Mouse (Mus musculus): ENCODE data around the gene Tpr. TPM values are rescaled to one million over a fixed set of nuclear protein-coding genes. Genes with fewer than 3 reads are reported as not detected.

The Tpr gene
- polyA plus RNA-seq, 1 experiment from 2014 or later = 135 TPM

DNA sequence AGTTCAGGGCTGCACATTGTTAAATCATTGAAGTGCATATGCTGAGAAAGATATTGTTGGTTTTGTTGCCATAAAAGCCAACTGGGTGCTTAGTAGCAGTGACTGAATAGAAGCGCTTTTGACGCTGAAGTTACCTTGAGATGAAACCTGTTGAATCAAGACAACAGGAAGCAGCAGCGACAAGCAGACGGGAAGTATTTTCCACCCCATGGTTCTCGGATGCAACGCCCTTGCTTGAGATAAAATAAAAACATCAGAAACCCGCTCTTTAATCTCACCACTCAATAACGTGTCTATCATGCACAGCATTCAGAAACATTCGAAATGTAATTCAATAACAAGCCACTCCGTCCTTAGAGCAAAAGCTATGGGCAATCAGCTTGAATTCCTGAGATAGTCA lies 72.7 kb downstream of the Tpr start:
- no peaks in the 10 kb centered on the region for H3K4me1 ChIP-seq
- 58% methylated on average over 10 of the region's 10 CpGs for WGBS (ENCODE audit: insufficient replicate concordance)
- ATAC-seq = no peak
- no peak overlapping the region for H3K27ac ChIP-seq
- H3K27me3 ChIP-seq (replicated peaks) = no peaks in the 10 kb centered on the region
- no peak overlapping the region for H3K4me3 ChIP-seq
- no peaks in the 10 kb centered on the region for H3K9me3 ChIP-seq (replicated peaks)
- no peak overlapping the region for H3K9ac ChIP-seq
- no peak overlapping the region for H3K4me2 ChIP-seq
- no peaks in the 10 kb centered on the region for H3K36me3 ChIP-seq

DNA sequence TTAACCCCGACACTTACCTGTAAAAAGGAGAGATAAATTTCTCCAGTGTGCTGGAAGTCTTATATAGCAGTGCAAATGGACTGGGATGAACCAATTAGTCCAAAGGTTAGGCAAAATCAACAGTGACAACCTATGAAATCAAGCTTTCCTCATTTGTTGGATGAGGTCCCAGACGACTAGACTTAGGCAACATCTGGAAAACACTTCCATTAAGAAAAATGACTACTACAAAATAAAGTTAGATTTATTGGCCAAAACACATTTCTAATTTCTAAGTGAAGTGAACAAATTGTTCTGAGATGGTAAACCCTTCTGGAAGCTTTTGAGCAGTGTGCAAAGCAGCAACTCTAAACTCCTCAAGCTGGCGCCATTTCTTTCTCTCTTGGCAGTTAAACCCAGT lies 73.5 kb downstream of the Tpr start, which contains the start of gene Prg4:
Gene Prg4, minus strand, starts transcription at position 34 of the 400 bp plus-strand sequence.
- Histone ChIP-seq H3K9ac (no peak within 1 kb of the TSS), H3K4me1 (no peaks in the 10 kb centered on the region), H3K9me3 (replicated peaks) (no peaks in the 10 kb centered on the region), H3K36me3 (no peaks in the 10 kb centered on the region), H3K27ac (no peak within 1 kb of the TSS), H3K27me3 (replicated peaks) (no peaks in the 10 kb centered on the region), H3K4me3 (no peak within 1 kb of the TSS), H3K4me2 (no peak within 1 kb of the TSS)
- WGBS (ENCODE audit: insufficient replicate concordance) = 71% methylated on average over 3 of the region's 3 CpGs
- ATAC-seq = no peak

DNA sequence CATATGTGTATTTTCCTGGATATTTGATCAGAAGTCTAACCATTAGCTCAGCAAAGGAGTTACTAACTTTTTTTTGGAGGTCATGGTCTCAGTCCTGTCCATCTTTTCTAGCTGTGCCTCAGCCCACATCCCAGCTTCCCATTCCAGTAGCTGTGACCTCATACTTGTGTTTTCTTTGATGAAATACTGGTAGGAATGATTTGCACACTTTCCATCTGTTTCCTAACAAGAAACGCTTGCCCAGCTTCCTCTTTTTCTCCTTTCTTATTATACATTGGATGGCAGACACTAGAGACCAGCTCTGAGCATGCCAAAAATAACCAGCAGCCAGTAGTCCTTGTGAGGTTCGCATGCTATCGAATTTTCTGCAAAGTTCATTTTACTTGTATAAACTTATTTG lies 77.4 kb downstream of the Tpr start:
- 41% methylated on average over 3 of the region's 3 CpGs for WGBS (ENCODE audit: insufficient replicate concordance)
- H3K9ac ChIP-seq = no peak overlapping the region

DNA sequence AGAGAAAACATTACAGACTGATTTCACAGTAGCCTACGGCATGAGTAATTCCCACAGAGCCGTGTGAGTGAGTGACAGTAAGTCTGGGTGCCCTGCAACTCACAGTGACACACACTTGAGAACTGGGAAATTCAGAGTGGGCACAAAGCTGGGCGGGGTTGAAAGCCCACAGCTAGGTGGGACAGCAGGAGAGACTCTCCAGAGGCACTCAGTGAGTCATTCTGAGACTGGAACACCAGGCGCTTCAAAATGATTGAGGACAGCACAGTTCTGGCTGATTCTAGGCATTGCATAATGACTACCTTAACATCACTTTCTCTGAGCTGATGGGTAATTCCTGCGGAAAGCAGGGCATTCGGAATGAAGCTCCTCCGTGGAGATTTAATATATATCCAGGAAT lies 79.9 kb downstream of the Tpr start:
- Histone ChIP-seq H3K4me1 (no peaks in the 10 kb centered on the region), H3K36me3 (no peaks in the 10 kb centered on the region), H3K4me2 (no peak overlapping the region), H3K9ac (no peak overlapping the region), H3K27me3 (replicated peaks) (no peaks in the 10 kb centered on the region), H3K9me3 (replicated peaks) (0 out of 2 replicates have a peak, but pooled peaks cover 3% of the 10 kb centered on the region), H3K4me3 (no peak overlapping the region), H3K27ac (no peak overlapping the region)
- ATAC-seq = no peak
- 63% methylated on average over 7 of the region's 7 CpGs for WGBS (ENCODE audit: insufficient replicate concordance)

More for the DNA sequence above, 77.4 kb downstream of the Tpr start:
- Histone ChIP-seq H3K4me3 (no peak overlapping the region), H3K27me3 (replicated peaks) (no peaks in the 10 kb centered on the region), H3K27ac (no peak overlapping the region), H3K4me2 (no peak overlapping the region), H3K9me3 (replicated peaks) (0 out of 2 replicates have a peak, but pooled peaks cover 3% of the 10 kb centered on the region), H3K36me3 (no peaks in the 10 kb centered on the region), H3K4me1 (no peaks in the 10 kb centered on the region)
- no peak for ATAC-seq

DNA sequence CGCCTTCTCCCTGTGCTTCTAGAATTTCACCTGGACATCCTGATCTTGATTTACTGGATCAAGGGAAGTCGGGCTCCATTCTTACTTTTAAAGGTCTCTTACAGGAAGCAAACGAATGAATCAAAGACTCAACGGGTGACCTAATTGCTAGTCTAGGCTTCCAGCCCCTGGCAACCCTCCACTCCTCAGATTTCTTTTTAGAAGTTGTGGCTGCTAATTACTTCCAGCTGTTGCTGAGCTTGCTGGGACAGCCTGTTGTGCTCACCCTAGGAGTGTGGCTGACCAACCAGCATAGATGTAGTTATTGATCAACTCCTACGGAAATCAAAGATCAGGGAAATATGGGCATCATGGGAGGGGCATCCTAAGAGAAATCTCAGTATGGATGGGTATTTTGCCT lies 88.0 kb downstream of the Tpr start:
- H3K27ac ChIP-seq = no peak overlapping the region
- WGBS (ENCODE audit: insufficient replicate concordance) = 64% methylated on average over 5 of the region's 5 CpGs
- ATAC-seq = no peak
- H3K4me3 ChIP-seq = no peak overlapping the region
- no peaks in the 10 kb centered on the region for H3K36me3 ChIP-seq
- H3K4me2 ChIP-seq = no peak overlapping the region
- no peaks in the 10 kb centered on the region for H3K9me3 ChIP-seq (replicated peaks)
- H3K27me3 ChIP-seq (replicated peaks) = no peaks in the 10 kb centered on the region
- H3K9ac ChIP-seq = no peak overlapping the region
- H3K4me1 ChIP-seq = no peaks in the 10 kb centered on the region

DNA sequence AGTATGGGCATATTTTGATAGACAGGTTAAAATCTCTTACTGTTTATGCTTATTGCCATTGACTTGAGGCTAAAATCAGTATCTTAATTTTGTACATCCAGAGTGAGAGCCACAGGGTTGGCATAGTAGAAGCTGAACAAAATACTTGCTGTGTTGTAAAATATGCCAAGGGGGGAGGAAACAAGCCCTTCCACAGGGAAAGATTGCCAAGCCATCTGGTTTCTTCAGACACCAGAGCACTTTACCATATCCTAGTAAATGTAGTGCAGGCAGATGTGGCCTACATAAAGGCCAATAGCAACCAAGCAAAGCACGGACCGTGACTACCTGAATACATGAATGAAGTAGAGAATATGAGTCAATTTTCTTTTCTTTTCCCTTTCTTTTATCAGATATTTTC lies 96.5 kb downstream of the Tpr start:
- H3K27ac ChIP-seq = no peak overlapping the region
- H3K4me3 ChIP-seq = no peak overlapping the region
- no peak overlapping the region for H3K9ac ChIP-seq
- no peaks in the 10 kb centered on the region for H3K4me1 ChIP-seq
- 72% methylated on average over 2 of the region's 2 CpGs for whole genome bisulfite sequencing (ENCODE audit: insufficient replicate concordance)
- no peaks in the 10 kb centered on the region for H3K27me3 ChIP-seq (replicated peaks)
- H3K4me2 ChIP-seq = no peak overlapping the region
- no peak for ATAC-seq
- H3K9me3 ChIP-seq (replicated peaks) = no peaks in the 10 kb centered on the region
- H3K36me3 ChIP-seq = no peaks in the 10 kb centered on the region

DNA sequence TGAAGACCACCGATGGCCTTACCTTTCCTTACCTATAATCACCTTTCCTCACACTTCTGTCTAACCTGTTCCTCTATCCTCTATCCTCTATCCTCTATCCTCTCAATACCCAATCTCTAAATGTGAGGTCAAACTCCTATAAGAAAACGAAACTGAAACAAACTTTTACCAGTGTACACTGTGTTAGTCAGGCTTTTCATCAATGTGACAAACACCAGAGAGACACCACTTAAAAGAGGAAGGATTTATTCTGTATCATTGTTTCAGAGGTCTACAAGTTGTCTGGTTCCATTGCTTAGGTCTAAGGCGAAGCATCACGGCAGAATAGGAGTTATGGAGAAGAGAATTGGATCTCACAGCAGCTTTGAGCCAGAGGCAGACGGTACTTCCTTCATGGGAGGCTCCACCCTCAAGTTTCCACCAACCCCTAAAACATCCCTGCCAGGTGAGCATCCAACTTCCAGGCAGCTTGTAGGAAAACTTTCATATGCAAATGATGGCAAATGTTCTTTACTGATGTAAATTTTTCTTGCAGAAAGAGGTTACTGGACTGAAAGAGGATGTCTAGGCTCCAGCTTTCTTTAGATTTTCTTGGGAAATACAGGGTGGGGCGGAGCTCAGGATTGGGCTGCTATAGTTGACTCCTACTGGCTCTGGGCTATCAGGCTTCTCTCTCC lies 104.1 kb downstream of the Tpr start:
- Histone ChIP-seq H3K27me3 (replicated peaks) (no peaks in the 10 kb centered on the region), H3K36me3 (no peaks in the 10 kb centered on the region), H3K27ac (no peak overlapping the region), H3K9ac (no peak overlapping the region), H3K4me3 (no peak overlapping the region), H3K9me3 (replicated peaks) (no peaks in the 10 kb centered on the region), H3K4me1 (no peaks in the 10 kb centered on the region), H3K4me2 (no peak overlapping the region)
- ATAC-seq = no peak
- WGBS (ENCODE audit: insufficient replicate concordance) = 56% methylated on average over 6 of the region's 6 CpGs

DNA sequence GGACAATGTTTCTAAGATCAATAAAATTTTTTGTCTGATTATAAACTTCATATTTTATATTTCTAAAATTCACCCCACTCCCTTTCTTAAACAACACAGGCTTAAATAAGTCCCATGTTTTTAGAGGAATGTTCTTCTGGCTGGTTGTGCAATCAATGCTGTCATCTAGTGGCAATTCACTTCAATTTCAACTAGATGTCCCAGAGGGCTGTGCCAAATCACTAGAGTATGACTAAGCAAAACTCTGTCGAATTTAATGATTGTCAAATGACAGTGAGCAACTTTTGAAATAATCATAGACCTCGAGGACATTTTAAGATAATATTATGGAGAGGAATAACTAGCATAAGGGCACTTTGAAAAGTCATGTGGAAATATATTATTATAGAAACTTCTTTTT lies 105.1 kb downstream of the Tpr start:
- H3K36me3 ChIP-seq = no peaks in the 10 kb centered on the region
- no peak overlapping the region for H3K4me2 ChIP-seq
- 45% methylated on average over 2 of the region's 2 CpGs for whole genome bisulfite sequencing (ENCODE audit: insufficient replicate concordance)
- no peak overlapping the region for H3K9ac ChIP-seq
- H3K4me1 ChIP-seq = no peaks in the 10 kb centered on the region
- no peak overlapping the region for H3K4me3 ChIP-seq
- no peaks in the 10 kb centered on the region for H3K9me3 ChIP-seq (replicated peaks)
- H3K27me3 ChIP-seq (replicated peaks) = no peaks in the 10 kb centered on the region
- no peak for ATAC-seq
- H3K27ac ChIP-seq = no peak overlapping the region

DNA sequence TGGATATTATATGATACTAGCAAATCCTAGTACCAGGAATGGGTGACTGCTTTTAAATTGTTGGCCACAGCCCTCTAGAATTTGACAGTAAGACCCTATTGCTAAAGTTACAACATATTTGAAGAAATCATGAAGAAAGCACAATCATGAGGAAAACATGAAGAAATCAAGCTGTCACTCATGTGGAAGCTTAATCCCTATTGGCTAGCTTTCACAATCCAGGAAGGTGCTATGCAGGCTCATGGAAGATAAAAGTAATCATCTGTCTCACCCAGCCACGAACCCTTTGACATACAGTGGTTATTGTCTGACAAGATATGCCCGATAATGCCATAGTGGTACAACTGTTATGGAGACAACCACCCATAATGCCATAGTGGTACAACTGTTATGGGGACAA lies 105.5 kb downstream of the Tpr start:
- WGBS (ENCODE audit: insufficient replicate concordance) = 65% methylated on average over 2 of the region's 2 CpGs
- no peaks in the 10 kb centered on the region for H3K9me3 ChIP-seq (replicated peaks)
- H3K9ac ChIP-seq = no peak overlapping the region
- no peaks in the 10 kb centered on the region for H3K4me1 ChIP-seq
- no peaks in the 10 kb centered on the region for H3K27me3 ChIP-seq (replicated peaks)
- no peak overlapping the region for H3K4me2 ChIP-seq
- H3K4me3 ChIP-seq = no peak overlapping the region
- H3K27ac ChIP-seq = no peak overlapping the region
- no peak for ATAC-seq
- H3K36me3 ChIP-seq = no peaks in the 10 kb centered on the region

Other genes with a start within 250 kb of the Tpr start
- gene Pdc, start 73.4 kb upstream of the Tpr start, polyA plus RNA-seq (2016; fragmentation: Nextera tagmentation; extraction: Ambion mirVana) = not detected in 2 replicates
- gene Odr4, start 242 bp downstream of the Tpr start, polyA plus RNA-seq (2016; fragmentation: Nextera tagmentation; extraction: Ambion mirVana) = 18.9 and 21.6 TPM in 2 replicates
- gene Prg4, start 73.3 kb downstream of the Tpr start, polyA plus RNA-seq (2016; fragmentation: Nextera tagmentation; extraction: Ambion mirVana) = 0.39 and 0.77 TPM in 2 replicates